Mouse (Mus musculus) small intestine, adult 2 months (tissue): ENCODE data around the gene Ager.

Source experiments
- CTCF ChIP-seq: fragments of 200-500 bp; IDR thresholded peaks from 2 replicates; pipeline ENCODE4 v1.5.1; 2012; ENCODE audit warnings: low read depth, mild to moderate bottlenecking, control low read depth, inconsistent platforms, low read length, moderate library complexity, mixed read lengths; ENCODE audit not compliant: insufficient replicate concordance, insufficient read length; ENCODE audit errors: extremely low read depth
- POLR2A ChIP-seq: fragments of 200-500 bp; IDR thresholded peaks from 2 replicates; pipeline ENCODE4 v1.6.1; 2012; ENCODE audit warnings: low read depth, mild to moderate bottlenecking, control low read depth, inconsistent platforms, low read length, moderate library complexity

- TF ChIP-seq CTCF (no peak), POLR2A (no peak)
Observed at GRCm38 (mm10) chr17:34630761-34631301, 33.2 kb downstream of the Ager start.
